Mouse (Mus musculus) adrenal gland (tissue): ENCODE measurements around the gene Nuak1.

ENCODE experiments used
- intact Hi-C: fragments of 180-260 bp; cut with DNase I; formaldehyde crosslinking; loops from one replicate; pipeline ENCODE4 v1.15.1; 2025

The Nuak1 gene

DNA sequence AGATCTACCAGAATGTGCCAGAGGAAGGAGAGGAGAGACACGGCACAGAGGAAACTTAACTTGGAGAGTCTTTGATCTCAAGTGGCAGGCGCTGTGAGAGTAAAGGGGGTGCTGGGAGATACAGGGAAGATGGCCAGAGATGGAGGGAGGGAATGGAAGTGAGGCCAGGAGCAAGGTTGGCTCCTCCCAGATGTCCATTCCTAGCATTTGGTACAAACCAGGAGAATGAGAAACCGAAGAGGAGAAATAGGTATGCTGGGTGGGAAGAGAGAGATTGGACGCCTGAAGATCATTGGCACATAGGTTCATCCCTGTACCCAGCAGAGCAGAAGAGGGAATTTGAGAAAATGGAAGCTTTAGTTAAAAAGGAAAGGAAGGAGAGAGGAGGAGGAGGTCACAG is 82.8 kb downstream of the Nuak1 start:
- intact Hi-C loops, result no loop called here

DNA sequence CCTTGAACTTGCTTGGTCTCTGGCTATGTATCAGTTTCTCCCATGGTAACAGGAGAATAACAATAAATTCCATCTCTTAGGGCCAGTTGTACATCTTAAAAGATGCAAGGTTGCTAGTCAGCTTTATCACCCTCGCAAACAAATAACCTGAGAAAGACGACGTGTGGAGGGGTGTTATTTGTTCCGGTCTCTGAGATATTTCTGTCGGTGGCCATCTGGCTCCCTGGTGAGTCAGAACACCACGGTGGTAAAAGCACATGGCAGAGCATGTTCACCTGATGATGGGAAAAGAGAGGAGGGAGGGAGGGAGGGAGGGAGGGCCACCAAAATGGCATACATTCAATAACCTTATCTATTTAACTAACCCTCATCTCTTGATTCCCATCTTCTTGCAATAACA is 86.1 kb downstream of the Nuak1 start:
- intact Hi-C loops, result no loop called here

DNA sequence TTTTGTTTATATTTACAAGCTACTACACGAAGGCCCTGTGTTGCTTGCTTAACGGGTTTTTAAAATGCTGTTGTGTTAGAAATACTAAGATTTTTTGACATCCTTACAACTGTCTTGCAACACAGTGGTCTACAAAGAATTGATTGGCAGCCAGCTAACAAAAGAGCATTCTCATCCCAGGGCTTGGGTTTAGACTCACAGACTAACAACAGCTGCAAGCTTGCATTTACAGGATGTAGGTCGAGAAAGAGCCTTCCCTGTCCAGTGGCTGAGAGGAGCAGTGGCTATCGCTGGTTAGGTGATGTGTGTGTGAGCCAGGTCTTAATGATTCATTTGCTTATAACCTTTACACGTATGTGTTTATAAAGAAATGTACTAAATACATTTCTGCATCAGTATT is 94.7 kb downstream of the Nuak1 start:
- intact Hi-C loops, result no loop called here

DNA sequence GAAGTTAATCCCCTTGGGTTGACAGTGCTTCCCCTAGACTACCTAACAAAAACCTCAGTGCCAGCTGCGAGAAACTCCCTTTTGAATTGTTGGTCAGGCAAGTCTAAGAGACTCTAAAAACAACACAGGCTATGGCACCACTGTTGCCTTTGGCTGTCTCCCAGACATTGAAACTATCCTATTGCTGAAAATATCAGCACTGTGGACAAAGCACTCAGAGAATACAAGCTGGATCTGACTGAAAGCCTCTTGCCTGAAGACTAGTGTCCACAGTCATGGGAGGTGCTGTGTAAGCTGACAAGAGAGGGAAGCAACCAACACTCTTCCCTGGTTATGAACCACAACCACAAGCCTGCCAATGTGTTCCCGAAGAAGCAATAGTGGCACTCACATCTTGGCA is 96.9 kb downstream of the Nuak1 start:
- intact Hi-C loops, result no loop called here

DNA sequence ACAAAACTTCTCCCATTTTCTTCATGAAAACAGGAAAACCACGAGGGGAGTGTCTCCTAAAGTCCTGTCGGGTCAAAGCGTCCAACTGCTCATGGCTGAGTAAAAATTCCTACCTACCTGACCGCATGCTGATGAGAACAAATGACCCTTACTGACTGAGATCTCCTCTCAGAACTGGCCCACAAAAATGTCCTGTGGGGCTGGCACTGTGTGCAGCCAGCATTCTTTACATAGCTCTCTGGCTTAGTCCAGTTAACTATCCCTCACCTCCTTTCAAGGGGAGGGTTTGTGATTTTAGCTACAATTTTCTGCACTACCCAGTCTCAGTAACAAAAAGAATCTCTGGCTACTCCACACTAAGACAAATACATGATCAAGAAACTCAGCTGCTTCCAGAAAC is 100.9 kb downstream of the Nuak1 start:
- intact Hi-C loops, result no loop called here

GRCm38 (mm10) chr10:84338752-84339151 is 101.6 kb downstream of the Nuak1 start:
- intact Hi-C loops, result no loop called here

DNA sequence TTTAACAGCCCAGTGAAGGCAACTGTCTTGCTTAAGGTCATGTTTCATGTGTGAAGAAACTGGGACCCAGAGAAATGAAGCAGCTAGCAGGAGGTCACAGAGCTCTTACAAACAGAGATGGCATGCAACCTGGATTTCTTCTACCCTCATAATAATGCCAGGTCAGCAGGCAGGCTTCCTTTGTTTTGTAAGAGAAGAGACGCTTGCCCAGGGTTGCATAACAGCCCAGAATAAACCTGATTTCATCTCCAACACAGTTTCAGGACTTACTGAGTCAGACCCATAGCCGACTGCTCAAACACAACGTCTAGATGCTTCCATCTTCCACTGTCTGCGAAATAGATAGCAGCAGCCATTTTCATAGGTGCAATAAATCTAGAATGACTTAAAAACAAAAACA is 105.0 kb downstream of the Nuak1 start:
- intact Hi-C loops, result no loop called here

DNA sequence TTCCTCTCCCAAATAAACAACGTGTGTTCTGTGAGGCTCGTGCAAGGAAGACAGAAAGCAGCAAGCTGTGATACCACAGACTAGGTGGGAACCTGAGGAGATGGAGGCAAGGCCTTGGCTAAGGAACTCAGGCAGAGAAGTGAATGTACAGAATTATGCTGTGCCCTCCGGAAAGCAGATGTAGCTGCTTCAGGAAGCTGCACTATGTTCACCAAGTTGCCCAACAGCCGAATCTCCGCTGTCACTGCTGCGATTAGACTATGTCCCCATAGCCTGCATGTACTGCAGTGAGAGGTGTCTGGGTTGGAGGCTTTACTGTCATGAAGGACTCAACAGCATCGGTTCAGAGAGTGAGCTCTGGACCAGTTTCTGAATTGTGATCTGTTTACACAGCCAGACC is 110.6 kb downstream of the Nuak1 start:
- intact Hi-C loops, result no loop called here

- intact Hi-C loops, result no loop called here
Measured at GRCm38 (mm10) chr10:84329336-84329735, 111.1 kb downstream of the Nuak1 start.

DNA sequence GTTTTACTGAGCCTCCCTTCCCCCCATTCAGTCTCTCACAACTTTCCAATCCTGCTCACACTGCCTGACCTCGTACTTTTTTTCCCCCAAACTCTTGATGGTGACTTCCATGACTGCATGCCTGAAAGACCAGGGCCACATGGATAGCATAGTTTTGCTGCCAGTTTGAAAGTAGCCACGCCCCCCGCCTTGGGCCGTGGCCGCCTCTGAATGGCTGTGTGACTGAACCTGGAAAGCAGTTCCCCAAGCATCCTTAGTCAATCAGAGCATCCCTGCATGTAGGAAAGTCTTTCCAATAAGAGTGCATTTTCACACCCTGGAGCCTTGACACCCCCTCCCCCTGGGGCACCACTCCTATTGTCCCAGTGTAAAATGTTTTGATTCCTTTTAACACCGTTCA is 116.4 kb downstream of the Nuak1 start:
- intact Hi-C loops, result no loop called here
